Mouse (Mus musculus): ENCODE measurements at regions not wholly inside any gene's neighbourhood (a gene's known extent, or its start where the extent isn't known, plus 50 kb on each side); places are given as distances from the start of the nearest gene placed in this dataset.

GRCm38 (mm10) chr8:103444577-103444976 is 656.8 kb upstream of the Cdh5 start:
- no peak for DNase-seq
- Histone ChIP-seq H3K4me1 (ENCODE audit: control insufficient read depth, insufficient read depth, low read length) (no peaks in the 10 kb centered on the region), H3K27me3 (ENCODE audit: control insufficient read depth, insufficient read depth, low read length) (no peaks in the 10 kb centered on the region; the same call in 1 of the 2 replicates), H3K4me3 (replicated peaks; ENCODE audit: insufficient read depth, low read depth, low read length) (no peak overlapping the region), H3K27ac (ENCODE audit: insufficient read depth, low read length) (no peak overlapping the region)
- 60% methylated on average over 7 of the region's 7 CpGs for WGBS
- TF ChIP-seq POLR2A (IDR thresholded peaks at IDR 0.05; ENCODE audit: borderline replicate concordance, insufficient read depth, low read length) (no peak), CTCF (IDR thresholded peaks at IDR 0.05; ENCODE audit: borderline replicate concordance, insufficient read depth, low read depth, low read length) (no peak)

DNA sequence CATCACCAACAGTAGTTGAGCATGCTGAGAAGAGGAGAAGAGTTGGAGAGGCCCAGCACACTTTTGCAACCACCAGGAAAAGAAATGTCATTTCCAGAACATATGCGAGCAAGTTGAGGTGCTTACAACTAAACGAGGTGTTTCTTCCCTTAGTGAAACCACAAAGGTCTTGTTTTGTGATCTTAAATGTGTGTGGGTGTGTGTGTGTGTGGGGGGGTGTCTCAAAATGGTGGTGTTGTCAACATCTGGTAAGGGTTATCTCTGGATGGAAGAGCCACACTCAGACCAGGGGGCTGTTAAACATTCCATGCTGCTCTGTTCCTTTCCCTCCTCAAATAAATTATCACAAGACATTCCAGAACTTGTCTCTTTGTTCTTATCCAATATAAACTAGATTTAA is 656.0 kb upstream of the Cdh5 start:
- H3K27ac ChIP-seq (ENCODE audit: insufficient read depth, low read length), result no peak overlapping the region
- no peak overlapping the region for H3K4me3 ChIP-seq (replicated peaks; ENCODE audit: insufficient read depth, low read depth, low read length)
- WGBS, result 91% methylated on average over 2 of the region's 2 CpGs
- H3K27me3 ChIP-seq (ENCODE audit: control insufficient read depth, insufficient read depth, low read length), result no peaks in the 10 kb centered on the region; the same call in 1 of the 2 replicates
- DNase-seq, result no peak
- no peaks in the 10 kb centered on the region for H3K4me1 ChIP-seq (ENCODE audit: control insufficient read depth, insufficient read depth, low read length)
- TF ChIP-seq POLR2A (IDR thresholded peaks at IDR 0.05; ENCODE audit: borderline replicate concordance, insufficient read depth, low read length) (no peak), CTCF (IDR thresholded peaks at IDR 0.05; ENCODE audit: borderline replicate concordance, insufficient read depth, low read depth, low read length) (no peak)

- no peak for TF ChIP-seq POLR2A (IDR thresholded peaks at IDR 0.05; ENCODE audit: borderline replicate concordance, insufficient read depth, low read length)
- no peak for TF ChIP-seq CTCF (IDR thresholded peaks at IDR 0.05; ENCODE audit: borderline replicate concordance, insufficient read depth, low read depth, low read length)
- WGBS, result 36% methylated on average over 5 of the region's 5 CpGs
- Histone ChIP-seq H3K4me3 (replicated peaks; ENCODE audit: insufficient read depth, low read depth, low read length) (no peak overlapping the region), H3K27me3 (ENCODE audit: control insufficient read depth, insufficient read depth, low read length) (no peaks in the 10 kb centered on the region; the same call in 1 of the 2 replicates), H3K4me1 (ENCODE audit: control insufficient read depth, insufficient read depth, low read length) (no peaks in the 10 kb centered on the region), H3K27ac (ENCODE audit: insufficient read depth, low read length) (no peak overlapping the region)
- no peak for DNase-seq
Measured at GRCm38 (mm10) chr8:103447916-103448315, 653.5 kb upstream of the Cdh5 start.

GRCm38 (mm10) chr8:103451381-103452018 is 649.9 kb upstream of the Cdh5 start:
- Histone ChIP-seq H3K27ac (ENCODE audit: insufficient read depth, low read length) (no peak overlapping the region), H3K4me3 (replicated peaks; ENCODE audit: insufficient read depth, low read depth, low read length) (no peak overlapping the region), H3K27me3 (ENCODE audit: control insufficient read depth, insufficient read depth, low read length) (no peaks in the 10 kb centered on the region; the same call in 1 of the 2 replicates), H3K4me1 (ENCODE audit: control insufficient read depth, insufficient read depth, low read length) (no peaks in the 10 kb centered on the region)
- TF ChIP-seq POLR2A (IDR thresholded peaks at IDR 0.05; ENCODE audit: borderline replicate concordance, insufficient read depth, low read length), result no peak
- no peak for TF ChIP-seq CTCF (IDR thresholded peaks at IDR 0.05; ENCODE audit: borderline replicate concordance, insufficient read depth, low read depth, low read length)
- WGBS, result 37% methylated on average over 5 of the region's 5 CpGs
- no peak for DNase-seq

GRCm38 (mm10) chr8:103457176-103457575 is 644.2 kb upstream of the Cdh5 start:
- no peaks in the 10 kb centered on the region; the same call in 1 of the 2 replicates for H3K27me3 ChIP-seq (ENCODE audit: control insufficient read depth, insufficient read depth, low read length)
- TF ChIP-seq POLR2A (IDR thresholded peaks at IDR 0.05; ENCODE audit: borderline replicate concordance, insufficient read depth, low read length) (no peak), CTCF (IDR thresholded peaks at IDR 0.05; ENCODE audit: borderline replicate concordance, insufficient read depth, low read depth, low read length) (no peak)
- DNase-seq, result no peak

DNA sequence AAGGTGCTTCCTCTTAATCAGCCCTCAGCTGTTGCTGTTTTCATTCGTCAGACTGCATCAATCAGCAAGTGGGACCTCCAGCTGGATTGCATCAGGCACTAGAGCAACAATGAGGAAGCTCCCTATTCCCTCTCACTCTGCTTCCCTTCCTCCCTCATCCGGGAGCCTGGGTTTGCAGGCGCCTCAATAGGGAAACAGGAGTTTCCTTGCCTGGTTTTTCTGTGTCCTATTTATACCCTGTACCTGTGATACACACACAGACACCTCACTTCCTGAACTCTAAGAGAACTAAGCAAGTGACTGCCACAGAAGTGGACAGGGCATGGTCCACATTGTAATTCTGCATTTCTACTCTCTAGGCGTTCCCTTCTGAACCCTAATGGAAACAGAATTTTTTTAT is 637.9 kb upstream of the Cdh5 start:
- no peak overlapping the region for H3K27ac ChIP-seq (ENCODE audit: insufficient read depth, low read length)
- no peak overlapping the region for H3K4me3 ChIP-seq (replicated peaks; ENCODE audit: insufficient read depth, low read depth, low read length)
- no peaks in the 10 kb centered on the region; the same call in 1 of the 2 replicates for H3K27me3 ChIP-seq (ENCODE audit: control insufficient read depth, insufficient read depth, low read length)
- no peak for TF ChIP-seq POLR2A (IDR thresholded peaks at IDR 0.05; ENCODE audit: borderline replicate concordance, insufficient read depth, low read length)
- no peak for TF ChIP-seq CTCF (IDR thresholded peaks at IDR 0.05; ENCODE audit: borderline replicate concordance, insufficient read depth, low read depth, low read length)
- 80% methylated on average over 4 of the region's 4 CpGs for WGBS
- no peak for DNase-seq
- H3K4me1 ChIP-seq (ENCODE audit: control insufficient read depth, insufficient read depth, low read length), result no peaks in the 10 kb centered on the region

More at GRCm38 (mm10) chr8:103457176-103457575, 644.2 kb upstream of the Cdh5 start:
- Histone ChIP-seq H3K4me1 (ENCODE audit: control insufficient read depth, insufficient read depth, low read length) (no peaks in the 10 kb centered on the region), H3K4me3 (replicated peaks; ENCODE audit: insufficient read depth, low read depth, low read length) (no peak overlapping the region), H3K27ac (ENCODE audit: insufficient read depth, low read length) (no peak overlapping the region)
- 63% methylated on average over 6 of the region's 6 CpGs for WGBS

- H3K27ac ChIP-seq (ENCODE audit: insufficient read depth, low read length), result no peak overlapping the region
- WGBS, result 74% methylated on average over 2 of the region's 2 CpGs
Measured at GRCm38 (mm10) chr8:103464777-103465353, 636.6 kb upstream of the Cdh5 start.

More at GRCm38 (mm10) chr8:103464777-103465353, 636.6 kb upstream of the Cdh5 start:
- Histone ChIP-seq H3K4me3 (replicated peaks; ENCODE audit: insufficient read depth, low read depth, low read length) (no peak overlapping the region), H3K4me1 (ENCODE audit: control insufficient read depth, insufficient read depth, low read length) (no peaks in the 10 kb centered on the region), H3K27me3 (ENCODE audit: control insufficient read depth, insufficient read depth, low read length) (no peaks in the 10 kb centered on the region; the same call in 1 of the 2 replicates)
- no peak for TF ChIP-seq CTCF (IDR thresholded peaks at IDR 0.05; ENCODE audit: borderline replicate concordance, insufficient read depth, low read depth, low read length)
- TF ChIP-seq POLR2A (IDR thresholded peaks at IDR 0.05; ENCODE audit: borderline replicate concordance, insufficient read depth, low read length), result no peak
- no peak for DNase-seq
